Mouse (Mus musculus) liver (tissue): ENCODE measurements at regions not wholly inside any gene's neighbourhood (a gene's known extent, or its start where the extent isn't known, plus 50 kb on each side); places are given as distances from the start of the nearest gene placed in this dataset.

Experiments
- DNase-seq: peaks from one replicate; pipeline ENCODE4 v3.0.0-alpha.2; 2020; ENCODE audit warnings: mixed read lengths

DNA sequence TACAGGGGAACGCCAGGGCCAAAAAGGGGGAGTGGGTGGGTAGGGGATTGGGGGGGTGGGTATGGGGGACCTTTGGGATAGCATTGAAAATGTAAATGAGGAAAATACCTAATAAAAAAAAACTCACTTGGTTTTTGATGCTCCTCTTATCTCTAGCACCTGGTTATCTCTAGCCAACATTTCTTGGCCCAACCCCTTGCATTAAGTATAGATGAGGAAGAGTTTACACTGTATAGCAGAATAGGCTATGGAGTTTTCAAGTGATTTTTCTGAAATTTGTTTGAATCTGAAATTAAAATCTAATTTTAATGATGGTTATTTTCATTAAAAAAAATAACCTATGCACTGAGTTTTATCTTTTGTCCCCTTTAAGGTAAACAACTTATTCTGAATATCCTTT is 68.8 kb upstream of the Il15 start:
- DNase-seq: no peak

DNA sequence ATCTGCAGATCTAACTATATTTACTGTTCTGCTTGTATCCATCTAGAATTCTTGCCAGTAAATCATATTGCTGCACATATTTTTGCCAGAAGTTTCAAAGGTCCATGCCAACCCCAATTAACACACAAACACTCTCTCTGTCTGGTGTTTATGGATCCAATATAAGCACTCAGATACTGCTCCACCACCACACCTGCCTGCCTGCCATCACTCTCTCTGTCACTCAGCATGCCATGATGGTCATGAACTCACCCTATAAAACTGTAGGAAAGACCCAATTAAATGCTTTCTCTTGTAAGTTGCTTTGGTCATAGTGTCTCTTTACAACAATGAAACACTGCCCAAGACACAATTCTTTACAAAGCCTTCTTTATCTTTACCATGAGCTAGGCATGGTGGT is 66.8 kb upstream of the Il15 start:
- no peak for DNase-seq

DNA sequence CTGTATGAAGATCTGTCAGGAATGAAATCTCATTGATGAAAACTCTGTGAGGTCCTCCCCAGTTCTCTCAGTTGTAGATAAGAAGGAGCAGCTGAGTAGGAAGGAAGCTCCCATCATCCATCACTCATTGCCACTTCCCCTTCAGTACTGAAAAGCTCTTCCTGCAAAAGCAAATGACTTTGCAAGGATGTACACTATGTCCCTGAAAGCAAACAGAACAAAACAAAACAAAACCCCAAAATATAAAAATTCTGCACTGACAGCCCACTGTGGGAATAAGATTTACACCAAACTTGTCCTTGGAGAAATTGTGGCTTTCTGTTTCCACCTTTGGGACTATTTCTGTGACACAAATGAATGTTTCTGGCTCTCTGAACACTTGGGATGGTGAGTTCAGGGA is 59.8 kb upstream of the Il15 start:
- DNase-seq: no peak

DNA sequence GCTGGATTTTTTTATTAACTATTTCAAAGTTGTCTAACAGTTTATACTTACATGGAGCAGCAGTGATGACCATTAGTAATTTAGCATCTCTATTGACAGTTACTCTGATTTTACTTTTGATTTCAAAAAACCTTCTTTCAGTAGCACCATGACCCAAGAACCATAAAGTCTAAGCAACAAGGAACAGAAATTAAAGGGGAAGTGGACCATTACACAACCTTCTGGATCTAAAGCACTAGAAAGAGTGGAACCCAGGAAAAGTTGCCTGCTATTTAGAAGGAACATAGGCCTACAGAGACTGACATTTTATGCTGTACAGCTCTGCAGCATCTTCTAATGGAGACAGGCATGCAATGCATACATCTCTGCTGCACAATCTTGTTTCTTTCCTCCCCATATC is 56.0 kb upstream of the Il15 start:
- DNase-seq: no peak

DNA sequence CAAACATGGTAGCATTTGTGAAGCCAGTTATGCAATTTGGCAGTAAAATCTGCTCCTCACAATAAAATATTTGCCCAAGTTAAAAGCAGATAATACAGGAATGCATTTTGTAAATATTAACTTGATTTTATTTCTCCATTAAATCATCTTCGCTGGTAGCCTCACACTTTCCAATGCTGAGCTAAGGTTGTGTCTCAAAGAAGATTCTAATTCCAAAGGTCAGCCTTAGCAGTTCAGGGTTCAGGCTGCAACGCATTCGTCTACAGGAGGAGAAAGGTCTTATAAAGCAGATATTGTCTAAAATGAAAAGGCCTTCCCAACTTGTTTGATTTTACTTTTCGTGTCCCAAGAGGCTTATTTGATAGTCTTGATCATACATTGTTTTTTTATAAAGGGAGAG is 51.0 kb upstream of the Il15 start:
- no peak for DNase-seq
